Mouse (Mus musculus) thymus, adult 2 months (tissue): Measurements from ENCODE around the gene Prdm16. TPM values are rescaled to one million over a fixed set of nuclear protein-coding genes. Genes with fewer than 3 reads are reported as not detected.

Source experiments
- DNase-seq: peaks from one replicate; pipeline ENCODE4 v3.0.0; 2021
- H3K27ac ChIP-seq: fragments of 200-500 bp; 2 replicates; pipeline ENCODE4 v1.5.1; 2012; ENCODE audit warnings: low read length, control low read depth; ENCODE audit not compliant: control insufficient read depth, insufficient read depth
- H3K27me3 ChIP-seq: fragments of 200-500 bp; 2 replicates; pipeline ENCODE4 v1.6.1; 2012; ENCODE audit warnings: mild to moderate bottlenecking, low read length, moderate library complexity, mixed read lengths; ENCODE audit not compliant: control insufficient read depth, insufficient read depth
- H3K36me3 ChIP-seq: fragments of 200-500 bp; 2 replicates; pipeline ENCODE4 v1.6.1; 2012; ENCODE audit warnings: mild to moderate bottlenecking, low read length, moderate library complexity; ENCODE audit not compliant: control insufficient read depth, insufficient read depth
- H3K4me1 ChIP-seq: fragments of 200-500 bp; replicated peaks from 2 replicates; pipeline ENCODE4 v1.6.1; 2012; ENCODE audit warnings: low read length; ENCODE audit not compliant: control insufficient read depth, insufficient read depth
- H3K4me3 ChIP-seq: fragments of 200-500 bp; 2 replicates; pipeline ENCODE4 v1.5.1; 2012; ENCODE audit warnings: mild to moderate bottlenecking, low read length, control low read depth, moderate library complexity; ENCODE audit not compliant: control insufficient read depth, insufficient read depth
- CTCF ChIP-seq: fragments of 200-500 bp; IDR thresholded peaks from 2 replicates; pipeline ENCODE4 v1.5.1; 2012; ENCODE audit warnings: mild to moderate bottlenecking, control low read depth, low read length, moderate library complexity, borderline replicate concordance; ENCODE audit not compliant: control insufficient read depth, poor library complexity, insufficient read depth; ENCODE audit errors: extremely low read depth
- POLR2A ChIP-seq: fragments of 200-500 bp; IDR thresholded peaks from 2 replicates; pipeline ENCODE4 v1.6.1; 2012; ENCODE audit warnings: mild to moderate bottlenecking, low read length, control low read depth, moderate library complexity; ENCODE audit not compliant: control insufficient read depth, poor library complexity, insufficient read depth; ENCODE audit errors: extremely low read depth
- WGBS: fragments of 180-500 bp; shearing (Covaris S2); methylation state at CpG from one replicate; pipeline ENCODE4 v1.1.7; 2018; 5-methylcytosine and 5-hydroxymethylcytosine counted together
- polyA plus RNA-seq: library from polyadenylated mRNA; depleted of rRNA; stranded (reverse); fragments of >200 nt; gene quantifications from 2 replicates; pipeline ENCODE4 v1.2.3, GENCODE M21; 2012

Gene Prdm16
- polyA plus RNA-seq, 1 experiment = 4.5 TPM

DNA sequence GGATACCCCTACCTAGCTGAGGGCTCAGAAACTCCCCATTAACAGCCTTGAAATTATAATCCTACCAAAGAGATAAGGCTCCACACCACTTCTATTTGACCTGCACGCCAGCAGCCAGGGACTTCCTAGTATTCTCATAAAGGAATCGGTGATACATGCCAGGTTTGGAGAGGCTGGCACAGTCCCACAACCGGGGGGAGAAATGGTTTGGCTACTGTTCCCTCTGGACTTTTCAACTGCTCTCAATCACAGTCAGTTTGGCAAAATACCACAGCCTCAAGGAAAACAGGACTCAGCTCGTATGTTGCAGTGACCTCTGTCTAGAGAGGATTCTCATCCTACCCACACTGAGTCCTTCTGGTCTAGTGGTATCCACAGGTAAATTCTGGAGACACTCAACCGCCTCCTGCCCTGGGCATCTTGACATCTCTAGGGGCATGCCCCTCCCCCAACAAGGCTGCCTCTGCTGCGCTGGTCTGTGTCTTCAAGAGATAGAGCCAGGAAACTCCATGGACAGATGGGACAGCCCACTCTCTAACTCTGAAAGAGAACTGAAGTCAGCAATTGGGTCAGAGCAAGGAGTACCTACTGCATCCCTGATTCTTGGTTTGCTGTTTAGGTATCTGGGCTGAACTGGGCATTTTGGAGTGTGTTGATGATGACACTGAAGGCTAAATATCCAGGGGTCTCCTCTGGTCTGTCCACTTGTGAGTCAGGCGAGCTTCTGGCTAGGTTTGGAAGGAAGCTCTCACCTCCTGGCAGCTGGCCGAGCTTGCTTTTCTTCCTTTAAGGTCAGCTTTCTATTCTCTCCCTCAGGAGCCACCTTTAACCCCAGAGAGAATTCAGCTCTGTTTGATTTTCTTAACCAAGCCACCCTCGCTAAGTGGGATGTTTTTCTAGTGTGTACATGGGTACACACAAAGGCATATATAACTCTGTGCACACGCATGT, 234.4 kb downstream of the Prdm16 start:
- WGBS = 86% methylated on average over 10 of the region's 10 CpGs
- DNase-seq = no peak
- Histone ChIP-seq H3K36me3 (no peaks in the 10 kb centered on the region), H3K4me3 (no peak overlapping the region), H3K27ac (no peak overlapping the region), H3K4me1 (no peaks in the 10 kb centered on the region), H3K27me3 (no peaks in the 10 kb centered on the region)
- no peak for TF ChIP-seq CTCF
- TF ChIP-seq POLR2A = no peak

DNA sequence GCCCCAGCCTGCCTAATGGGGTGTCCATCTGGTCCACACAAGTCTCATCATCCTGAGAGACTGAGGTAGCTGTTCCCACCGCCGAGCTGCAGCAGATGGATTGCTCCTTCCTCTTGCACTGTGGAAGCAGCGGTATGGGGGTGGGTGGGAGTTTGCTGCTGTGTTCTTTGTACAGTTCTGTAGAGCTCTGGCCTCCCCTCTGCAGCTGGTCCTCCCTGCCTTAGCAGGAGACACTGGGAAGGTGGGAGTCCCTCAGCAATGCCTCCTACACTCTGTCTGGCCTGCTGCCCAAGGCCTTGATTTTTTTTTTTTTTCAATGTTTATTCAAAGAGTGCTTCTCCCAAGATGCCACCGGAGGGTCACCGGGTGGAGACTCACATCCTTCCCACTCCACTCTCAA, 235.3 kb downstream of the Prdm16 start:
- WGBS = 84% methylated on average over 5 of the region's 5 CpGs
- Histone ChIP-seq H3K27me3 (no peaks in the 10 kb centered on the region), H3K27ac (no peak overlapping the region)

DNA sequence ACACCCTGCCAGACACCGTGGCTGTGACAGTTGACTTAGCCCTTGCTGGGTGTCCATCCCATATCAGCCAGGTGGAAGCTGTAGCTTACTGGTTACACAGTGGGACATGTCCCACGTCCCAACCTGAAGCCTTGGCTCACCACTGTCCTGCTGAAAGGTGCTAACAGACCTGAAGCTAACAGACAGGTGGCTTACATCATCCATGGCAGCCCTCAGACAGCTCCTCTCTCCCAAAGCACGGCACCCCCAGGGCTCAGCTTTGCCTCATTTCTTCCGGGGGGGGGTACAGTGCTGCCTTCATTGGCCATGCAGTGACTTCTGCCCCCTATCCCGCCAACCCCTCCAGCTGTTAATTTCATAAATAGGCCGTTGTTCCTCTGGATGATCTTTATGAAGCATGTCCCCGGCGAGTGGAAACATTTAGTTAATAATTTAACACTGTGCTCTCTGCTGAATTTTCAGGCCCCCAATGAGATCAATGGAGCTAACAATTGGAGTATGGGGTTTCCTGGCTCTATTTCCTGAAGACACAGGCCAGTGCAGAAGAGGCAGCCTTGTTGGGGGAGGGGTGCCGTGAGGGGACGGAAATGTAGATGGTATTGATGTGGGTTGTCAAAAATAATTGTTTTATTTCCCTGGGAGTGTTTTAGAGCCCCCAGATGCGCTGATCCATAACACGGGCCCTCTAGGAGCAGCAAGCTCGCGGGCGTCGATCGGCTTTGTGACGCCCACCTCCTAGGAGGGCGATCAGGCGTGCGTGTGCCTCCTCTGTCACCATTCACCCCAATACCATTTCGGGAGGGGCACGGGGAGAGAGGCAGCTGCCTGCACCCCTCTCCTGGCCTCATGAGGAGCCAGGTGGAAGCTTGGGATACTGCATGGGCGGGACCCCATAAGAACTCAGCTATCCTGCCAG, 236.2 kb downstream of the Prdm16 start:
- H3K36me3 ChIP-seq = no peaks in the 10 kb centered on the region
- H3K4me1 ChIP-seq = no peaks in the 10 kb centered on the region
- no peak for DNase-seq
- H3K27me3 ChIP-seq = no peaks in the 10 kb centered on the region
- 92% methylated on average over 24 of the region's 24 CpGs for WGBS
- H3K4me3 ChIP-seq = no peak overlapping the region
- TF ChIP-seq CTCF (no peak), POLR2A (no peak)
- no peak overlapping the region for H3K27ac ChIP-seq

More for the DNA sequence above, 235.3 kb downstream of the Prdm16 start:
- TF ChIP-seq CTCF = no peak
- TF ChIP-seq POLR2A = no peak
- DNase-seq = no peak
- Histone ChIP-seq H3K4me1 (no peaks in the 10 kb centered on the region), H3K4me3 (no peak overlapping the region), H3K36me3 (no peaks in the 10 kb centered on the region)

DNA sequence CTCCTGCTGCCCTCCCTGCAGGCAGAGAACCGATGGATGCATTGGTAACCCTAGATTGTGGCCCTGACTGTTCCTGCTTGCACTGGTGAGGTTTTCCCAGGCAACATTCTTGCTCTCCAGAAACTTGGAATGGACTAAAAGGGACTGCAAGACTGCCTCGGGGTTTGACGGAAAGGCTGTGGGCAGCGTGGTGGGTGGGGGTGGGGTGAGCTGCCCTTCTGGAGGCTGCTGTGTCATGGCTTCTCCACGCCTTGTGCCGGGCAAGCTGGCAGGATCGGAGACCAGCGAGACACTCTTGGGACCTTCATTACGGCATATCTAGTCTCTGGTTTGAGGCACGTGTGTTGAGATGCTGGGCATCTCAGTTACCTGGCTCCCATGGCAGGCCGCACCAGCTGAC, 237.0 kb downstream of the Prdm16 start:
- no peak for DNase-seq
- Histone ChIP-seq H3K4me1 (no peaks in the 10 kb centered on the region), H3K27ac (no peak overlapping the region), H3K36me3 (no peaks in the 10 kb centered on the region), H3K4me3 (no peak overlapping the region), H3K27me3 (no peaks in the 10 kb centered on the region)
- TF ChIP-seq POLR2A (no peak), CTCF (no peak)
- 74% methylated on average over 11 of the region's 11 CpGs for WGBS

DNA sequence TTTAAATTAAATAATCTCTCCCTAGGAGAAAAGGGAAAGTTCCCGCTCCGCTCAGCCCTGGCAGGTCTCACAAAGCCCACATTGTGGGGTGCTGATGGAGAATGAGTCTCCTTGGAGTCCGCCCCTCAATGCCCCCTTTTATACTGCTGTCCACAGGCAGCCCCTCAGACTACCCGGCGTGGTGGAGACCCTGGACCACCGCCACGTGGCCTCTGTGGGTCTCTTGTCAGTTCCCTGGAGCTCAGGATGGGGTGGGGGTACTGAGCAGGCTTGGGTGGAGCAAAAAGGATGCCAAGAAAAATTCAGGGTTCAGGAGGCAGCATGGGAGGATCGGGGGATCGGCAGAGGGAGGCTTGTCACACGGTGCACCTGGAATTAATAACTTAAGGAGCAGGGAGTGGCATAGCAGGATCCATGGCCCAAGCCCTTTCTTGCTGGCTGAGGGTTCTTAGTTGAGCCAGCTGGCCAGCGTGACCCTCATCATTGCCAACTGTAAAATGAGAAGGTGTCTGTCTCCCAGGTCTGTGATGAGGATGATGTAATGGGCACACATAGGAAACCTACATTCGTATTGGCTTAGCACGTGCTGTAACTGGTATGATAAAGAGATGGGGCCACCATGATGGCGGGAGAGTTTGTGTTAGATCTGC, 239.9 kb downstream of the Prdm16 start:
- no peaks in the 10 kb centered on the region for H3K36me3 ChIP-seq
- DNase-seq = no peak
- 98% methylated on average over 14 of the region's 14 CpGs for WGBS
- no peaks in the 10 kb centered on the region for H3K4me1 ChIP-seq
- TF ChIP-seq POLR2A = no peak
- no peak for TF ChIP-seq CTCF
- no peaks in the 10 kb centered on the region for H3K27me3 ChIP-seq
- H3K4me3 ChIP-seq = no peak overlapping the region
- no peak overlapping the region for H3K27ac ChIP-seq

DNA sequence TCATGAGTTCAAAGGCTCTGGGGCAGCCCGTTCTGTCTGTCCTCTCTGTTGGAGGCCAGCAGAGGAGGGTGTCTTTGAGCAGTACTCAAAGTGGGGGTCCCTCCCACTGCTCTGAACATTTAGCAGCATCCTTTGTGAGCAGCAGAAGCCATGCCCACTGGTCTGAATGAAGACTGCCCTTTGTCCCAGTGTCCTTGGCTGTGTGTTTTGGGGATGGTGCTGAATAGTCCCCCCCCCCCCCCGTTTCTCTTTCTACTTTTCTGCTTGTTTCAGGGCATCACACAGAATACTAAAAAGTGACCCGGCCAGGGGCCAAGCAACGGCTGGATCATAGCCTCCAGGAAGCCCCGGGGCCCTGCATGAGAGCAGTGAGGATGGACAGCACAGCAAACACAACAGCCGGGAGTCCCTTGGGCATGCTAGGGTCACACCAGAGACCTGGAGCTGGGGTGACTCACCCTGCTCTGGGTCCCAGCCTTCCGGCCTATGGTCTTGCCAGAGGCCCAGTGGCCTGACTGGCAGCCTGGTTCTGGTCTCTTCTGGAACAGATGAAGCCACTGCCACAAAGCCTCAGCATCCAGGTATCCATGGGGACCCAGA, 242.4 kb downstream of the Prdm16 start:
- H3K4me1 ChIP-seq = no peaks in the 10 kb centered on the region
- H3K27me3 ChIP-seq = no peaks in the 10 kb centered on the region
- TF ChIP-seq CTCF (no peak), POLR2A (no peak)
- DNase-seq = no peak
- no peak overlapping the region for H3K27ac ChIP-seq
- no peak overlapping the region for H3K4me3 ChIP-seq
- no peaks in the 10 kb centered on the region for H3K36me3 ChIP-seq
- 85% methylated on average over 7 of the region's 7 CpGs for WGBS
